Mouse (Mus musculus): ENCODE measurements around the gene Ltbp1. TPM values are rescaled to one million over a fixed set of nuclear protein-coding genes. Genes with fewer than 3 reads are reported as not detected.
A peak's percentile ranks its signal among the peaks of the same experiment; 100 is the strongest.

The Ltbp1 gene
- total RNA-seq, 2 experiments from 2014 or later: not detected

DNA sequence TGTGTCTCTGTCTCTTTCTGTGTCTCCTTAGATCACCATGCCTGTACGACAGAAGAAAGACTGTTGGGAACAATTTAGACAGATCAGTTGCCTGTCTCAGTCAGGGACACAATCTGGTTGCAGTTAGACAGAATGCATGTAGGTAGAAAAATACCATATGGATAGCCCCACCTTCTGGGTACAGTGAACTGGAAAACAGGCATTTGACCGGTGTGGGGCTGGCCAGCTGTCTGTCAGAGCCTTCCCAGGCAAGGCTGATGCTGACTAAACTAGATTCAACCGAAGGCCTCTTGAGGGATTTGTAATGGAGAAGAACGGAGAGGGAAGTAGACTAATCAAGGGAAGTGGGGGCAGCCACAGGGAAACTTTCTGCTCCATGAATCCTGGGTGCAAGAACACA lies 156.6 kb downstream of the Ltbp1 start:
- no peak for ATAC-seq (replicated peaks; ENCODE audit: poor library complexity, severe bottlenecking)

DNA sequence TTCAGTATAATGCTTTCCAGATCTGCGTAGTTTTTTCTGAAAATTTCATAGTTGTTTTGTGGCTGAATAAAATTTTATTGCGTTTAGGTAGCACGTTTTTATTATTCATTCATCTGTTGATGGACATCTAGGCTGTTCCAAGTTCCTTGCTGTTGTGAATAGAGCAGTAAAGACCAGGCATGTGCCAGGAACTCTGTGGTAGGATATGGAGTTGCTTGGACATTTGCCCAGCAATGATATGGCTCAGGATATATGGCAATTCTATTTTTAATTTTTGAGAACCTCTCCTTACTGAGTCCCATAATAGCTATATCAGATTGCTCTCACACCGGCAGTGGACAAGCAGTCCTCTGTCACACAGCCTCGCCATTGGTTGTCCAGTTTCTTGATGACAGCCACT lies 159.2 kb downstream of the Ltbp1 start:
- no peak for ATAC-seq (replicated peaks; ENCODE audit: poor library complexity, severe bottlenecking)

DNA sequence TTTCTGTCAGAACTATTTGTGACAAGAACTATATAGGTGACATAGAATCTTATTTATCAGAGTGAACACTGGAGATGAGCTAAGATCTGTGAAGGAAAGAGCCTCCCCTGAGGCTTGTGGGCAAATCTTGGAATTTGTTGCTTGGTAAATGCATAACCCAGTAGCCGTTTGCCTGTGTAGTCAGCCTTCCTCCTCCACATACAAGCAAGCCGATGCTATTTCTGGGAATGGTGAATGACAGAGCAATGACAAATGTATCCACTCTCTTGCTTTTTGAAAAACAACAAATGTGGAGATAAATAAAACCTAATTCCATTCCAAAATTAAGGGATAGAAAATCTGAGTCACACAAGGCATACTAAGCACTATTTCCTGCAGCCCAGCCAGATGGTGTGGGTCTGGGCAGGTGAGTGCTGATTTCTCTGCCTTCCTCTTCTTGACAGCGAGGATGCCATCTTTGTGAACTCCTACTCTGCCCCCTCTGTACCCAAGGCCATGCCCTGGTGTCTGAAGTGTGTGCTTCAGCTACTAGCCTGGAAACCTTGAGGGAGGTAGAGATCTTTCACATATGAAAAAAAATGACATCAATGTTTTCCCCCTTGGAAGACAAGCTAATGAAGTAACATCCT lies 163.3 kb downstream of the Ltbp1 start:
- ATAC-seq (replicated peaks; ENCODE audit: poor library complexity, severe bottlenecking): no peak

- ATAC-seq (replicated peaks; ENCODE audit: poor library complexity, severe bottlenecking): no peak
These were observed 166.3 kb downstream of the Ltbp1 start for GRCm38 (mm10) chr17:75171659-75172058.

DNA sequence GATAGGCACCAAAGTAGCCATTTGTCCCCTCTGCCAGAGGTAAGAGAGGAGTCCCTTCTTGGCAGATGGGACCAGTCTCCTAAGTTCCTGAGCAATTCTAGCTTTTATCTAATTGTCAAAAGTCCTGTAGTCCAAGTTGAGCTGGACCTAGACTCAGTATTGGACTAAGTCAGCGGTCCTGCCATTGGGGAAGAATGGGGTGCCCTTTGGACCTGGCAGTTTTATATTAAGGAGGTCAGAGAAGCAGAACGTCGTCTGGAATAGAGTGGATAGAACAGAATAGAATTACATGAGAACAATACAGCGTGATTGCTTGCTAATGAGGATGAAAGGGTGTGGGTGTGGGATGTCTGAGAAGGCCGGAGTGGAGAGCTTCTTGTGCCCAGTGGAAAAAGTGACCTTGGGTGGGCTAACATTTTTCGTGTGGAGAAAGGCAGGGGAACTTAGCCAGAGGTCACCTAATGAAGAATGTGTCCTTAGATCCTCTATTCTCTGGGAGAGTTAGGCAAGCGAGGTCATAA lies 167.4 kb downstream of the Ltbp1 start:
- ATAC-seq (replicated peaks; ENCODE audit: poor library complexity, severe bottlenecking): no peak

- ATAC-seq (replicated peaks; ENCODE audit: poor library complexity, severe bottlenecking): no peak
These were observed 169.1 kb downstream of the Ltbp1 start for GRCm38 (mm10) chr17:75174501-75174900.

- peak; percentile 24 for ATAC-seq (replicated peaks; ENCODE audit: poor library complexity, severe bottlenecking)
These were observed 172.8 kb downstream of the Ltbp1 start for GRCm38 (mm10) chr17:75177920-75178867.

DNA sequence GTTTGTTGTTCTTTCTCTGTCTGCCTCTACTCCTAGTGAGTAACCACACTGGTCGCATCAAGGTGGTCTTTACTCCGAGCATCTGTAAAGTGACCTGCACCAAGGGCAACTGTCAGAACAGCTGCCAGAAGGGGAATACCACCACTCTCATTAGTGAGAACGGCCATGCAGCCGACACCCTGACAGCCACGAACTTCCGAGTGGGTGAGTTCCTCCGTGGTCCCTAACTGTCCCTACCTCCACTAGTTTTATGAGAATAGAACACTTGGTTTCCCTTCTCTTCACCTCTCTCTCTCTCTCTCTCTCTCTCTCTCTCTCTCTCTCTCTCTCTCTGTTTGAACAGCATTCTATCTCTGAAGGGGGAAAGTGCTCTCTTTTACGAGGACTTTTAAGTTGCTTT lies 173.6 kb downstream of the Ltbp1 start:
- ATAC-seq (replicated peaks; ENCODE audit: poor library complexity, severe bottlenecking): no peak

DNA sequence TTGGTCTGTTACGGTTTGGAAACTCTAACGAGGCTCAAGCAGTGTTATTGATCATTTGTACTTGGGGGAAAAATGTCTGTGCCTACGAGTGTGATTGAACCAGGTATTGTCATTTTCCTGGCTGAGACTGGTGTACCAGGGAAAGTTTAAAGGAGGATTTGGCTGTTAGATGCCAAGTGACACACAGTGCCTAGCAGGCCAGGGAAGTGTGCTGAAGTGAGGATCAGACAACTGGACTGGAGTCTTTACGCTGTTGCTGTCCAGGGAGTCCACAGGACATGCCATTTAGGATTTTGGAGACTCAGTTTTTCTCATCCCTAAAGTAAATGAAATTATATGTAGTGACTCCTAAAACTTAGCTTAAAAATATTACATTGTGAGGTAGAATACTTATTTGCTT lies 174.9 kb downstream of the Ltbp1 start:
- no peak for ATAC-seq (replicated peaks; ENCODE audit: poor library complexity, severe bottlenecking)

- peak; percentile 83 for ATAC-seq (replicated peaks; ENCODE audit: poor library complexity, severe bottlenecking)
These were observed 175.7 kb downstream of the Ltbp1 start for GRCm38 (mm10) chr17:75180956-75181588.

- no peak for ATAC-seq (replicated peaks; ENCODE audit: poor library complexity, severe bottlenecking)
These were observed 177.1 kb downstream of the Ltbp1 start for GRCm38 (mm10) chr17:75182319-75183001.

DNA sequence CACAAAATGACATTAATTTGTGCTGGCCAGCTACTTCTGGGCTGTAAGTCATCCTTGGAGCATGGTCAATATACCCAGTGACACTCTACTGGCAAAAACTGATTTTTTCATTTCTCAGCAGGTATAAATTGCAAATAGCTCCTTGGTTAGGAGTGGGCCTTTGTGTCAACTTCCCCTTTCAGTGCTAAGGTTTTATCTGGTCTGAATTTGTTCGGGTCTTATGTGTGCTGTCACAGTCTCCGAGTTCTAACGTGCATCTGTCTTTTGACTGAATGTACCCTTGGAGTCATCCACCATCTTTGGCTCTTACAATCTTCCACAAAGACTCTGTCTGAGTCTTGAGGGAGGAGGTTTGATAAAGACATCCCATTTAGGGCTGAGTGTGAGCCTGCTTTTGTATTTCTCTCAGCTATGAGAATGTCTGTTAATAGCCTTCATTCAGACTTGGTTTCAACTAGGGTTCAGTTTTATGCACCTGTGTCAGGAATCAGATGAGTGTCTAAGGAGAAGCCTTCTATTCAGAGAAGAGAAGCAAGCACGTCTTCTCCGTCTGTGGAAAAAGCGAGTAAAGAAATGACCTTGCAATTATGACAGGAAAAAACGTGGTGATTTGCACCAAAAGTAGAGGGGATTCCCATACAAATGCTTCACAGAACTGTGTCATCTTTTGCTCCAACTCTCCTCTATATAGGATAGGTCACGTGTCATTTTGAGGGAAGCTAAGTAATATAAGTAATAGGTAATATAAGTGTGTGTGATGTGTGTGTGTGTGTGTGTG lies 181.6 kb downstream of the Ltbp1 start:
- ATAC-seq (replicated peaks; ENCODE audit: poor library complexity, severe bottlenecking): peak; percentile 17; the same call in 1 of the 2 replicates

DNA sequence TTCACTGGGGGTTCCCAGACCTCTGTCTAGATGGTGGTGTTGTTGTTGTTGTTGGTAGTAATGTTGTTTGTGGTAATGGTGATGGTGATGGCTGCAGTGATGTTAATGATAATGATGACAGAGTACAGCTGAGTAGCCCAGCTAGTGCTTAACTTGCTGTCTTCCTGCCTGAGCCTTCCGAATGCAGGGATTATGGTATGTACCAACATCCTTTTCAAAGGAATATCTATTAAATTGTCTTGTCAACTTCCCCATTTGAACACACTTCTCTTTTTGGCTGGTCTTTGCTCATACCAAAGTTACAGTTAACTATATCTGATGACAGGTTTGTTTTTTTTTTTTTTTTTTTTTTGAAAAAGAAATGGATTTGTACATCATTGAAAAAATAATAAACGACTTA lies 191.6 kb downstream of the Ltbp1 start:
- ATAC-seq (replicated peaks; ENCODE audit: poor library complexity, severe bottlenecking): peak; percentile 64

GRCm38 (mm10) chr17:75198767-75199166 lies 193.4 kb downstream of the Ltbp1 start:
- ATAC-seq (replicated peaks; ENCODE audit: poor library complexity, severe bottlenecking): no peak

DNA sequence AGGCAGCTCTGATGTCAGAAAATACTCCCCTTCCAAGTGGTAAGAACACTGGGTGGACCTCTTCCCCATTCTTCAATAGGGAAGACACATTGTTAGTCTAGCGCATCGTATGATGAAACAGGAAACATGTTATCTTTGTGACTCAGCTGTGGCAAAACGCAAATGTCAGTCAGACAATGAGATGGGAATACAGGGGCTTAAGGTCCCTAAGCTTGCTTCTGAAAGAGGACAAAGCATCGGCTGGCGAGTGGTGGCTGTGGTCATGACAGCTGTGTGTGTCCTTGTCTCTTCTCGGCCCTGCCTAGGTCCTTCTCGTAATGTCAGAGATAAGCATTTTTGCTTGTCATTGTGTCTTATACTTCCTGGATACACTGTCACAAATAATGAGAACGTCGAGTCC lies 194.3 kb downstream of the Ltbp1 start:
- peak; percentile 89 for ATAC-seq (replicated peaks; ENCODE audit: poor library complexity, severe bottlenecking)

GRCm38 (mm10) chr17:75202314-75202713 lies 196.9 kb downstream of the Ltbp1 start:
- no peak for ATAC-seq (replicated peaks; ENCODE audit: poor library complexity, severe bottlenecking)

DNA sequence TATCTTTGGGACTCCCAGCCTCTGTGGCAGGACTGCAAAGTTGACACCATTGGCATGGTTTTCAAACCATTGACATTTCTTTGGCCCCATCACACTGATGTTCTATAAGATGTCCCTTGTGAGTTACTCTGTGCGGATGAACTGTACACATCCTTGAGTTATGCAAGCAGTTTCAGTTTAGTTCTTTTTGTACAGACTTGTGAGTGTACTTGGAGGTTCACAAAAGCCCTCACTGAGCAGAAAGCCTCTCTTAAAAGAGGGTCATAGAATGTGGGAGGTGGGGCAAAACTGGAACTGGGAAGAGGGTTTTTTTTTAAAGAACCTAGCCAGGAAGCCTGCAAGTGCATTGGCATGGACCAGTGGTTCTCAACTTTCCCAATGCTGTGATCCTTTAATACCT lies 198.7 kb downstream of the Ltbp1 start:
- no peak for ATAC-seq (replicated peaks; ENCODE audit: poor library complexity, severe bottlenecking)

- no peak for ATAC-seq (replicated peaks; ENCODE audit: poor library complexity, severe bottlenecking)
These were observed 200.9 kb downstream of the Ltbp1 start for GRCm38 (mm10) chr17:75206281-75206680.

GRCm38 (mm10) chr17:75208164-75208698 lies 202.9 kb downstream of the Ltbp1 start:
- no peak for ATAC-seq (replicated peaks; ENCODE audit: poor library complexity, severe bottlenecking)
